Mouse (Mus musculus) Patski (cell line): ENCODE data around the gene Zeb2. TPM values are rescaled to one million over a fixed set of nuclear protein-coding genes. Genes with fewer than 3 reads are reported as not detected.
A peak's percentile ranks its signal among the peaks of the same experiment; 100 is the strongest.

Source experiments
- ATAC-seq: fragments of 100-300 bp; one replicate; pipeline ENCODE4 v1.8.0; 2021
- CTCF ChIA-PET: fragments of 350-600 bp; sonication (Branson Sonifier 250); formaldehyde crosslinking; loops from one replicate; lab custom pipeline; 2022; ENCODE audit warnings: inconsistent platforms; lab: Charles Lee
- POLR2A ChIA-PET: fragments of 350-600 bp; sonication (Branson Sonifier 250); formaldehyde crosslinking; loops from one replicate; lab custom pipeline; 2022; ENCODE audit warnings: antibody characterized with exemption, inconsistent platforms; lab: Charles Lee
- DNase-seq: peaks from one replicate; pipeline ENCODE4 v3.0.0-alpha.2; 2011; ENCODE audit warnings: low read depth, low spot score
- H3K27me3 ChIP-seq: fragments of 371-371 bp; one replicate; pipeline ENCODE4 v1.5.1; 2021
- CTCF ChIP-seq: fragments of 100-300 bp; IDR thresholded peaks from one replicate; pipeline ENCODE4 v1.5.1; 2021
- in situ Hi-C: fragments of 300-500 bp; cut with MboI; formaldehyde crosslinking; loops from 3 replicates; pipeline ENCODE4 v1.11.1; 2018; ENCODE audit warnings: low pct_unique_long_range_greater_than_20kb, mixed read lengths
- polyA plus RNA-seq: library from polyadenylated mRNA; unstranded; gene quantifications from one replicate; pipeline ENCODE4 v1.2.3, GENCODE M21; 2021

The Zeb2 gene
- polyA plus RNA-seq, 1 experiment from 2014 or later, result 19.8 TPM

- no peak for ATAC-seq
- no peak for TF ChIP-seq CTCF
- in situ Hi-C loops, result loop anchor here (5.0 kb wide), 1 partner anchor 139 kb away; no protein-coding TSS in a partner anchor
- DNase-seq, result no peak
- CTCF ChIA-PET, result interaction anchor here (1.7 kb wide), 1 partner anchor 71 kb away, joined by 4 read pairs; no protein-coding TSS in a partner anchor
- H3K27me3 ChIP-seq, result no peaks in the 10 kb centered on the region
- POLR2A ChIA-PET, result no interaction called here
Measured at GRCm38 (mm10) chr2:45105922-45106851, 11.0 kb downstream of the Zeb2 start.

GRCm38 (mm10) chr2:45105281-45105721 lies 11.9 kb downstream of the Zeb2 start:
- POLR2A ChIA-PET, result no interaction called here
- no peak for TF ChIP-seq CTCF
- CTCF ChIA-PET, result interaction anchor here (1.3 kb wide), 1 partner anchor 149 kb away, joined by 3 read pairs; no protein-coding TSS in a partner anchor
- ATAC-seq, result no peak
- in situ Hi-C loops, result loop anchor here (5.0 kb wide), 1 partner anchor 138 kb away; no protein-coding TSS in a partner anchor
- no peaks in the 10 kb centered on the region for H3K27me3 ChIP-seq
- no peak for DNase-seq

- POLR2A ChIA-PET, result no interaction called here
- in situ Hi-C loops, result loop anchor here (5.0 kb wide), 1 partner anchor 137 kb away; no protein-coding TSS in a partner anchor
- DNase-seq (no peak), ATAC-seq (no peak)
- no peak for TF ChIP-seq CTCF
- CTCF ChIA-PET, result interaction anchor here (1.3 kb wide), 1 partner anchor 148 kb away, joined by 3 read pairs; no protein-coding TSS in a partner anchor
- no peaks in the 10 kb centered on the region for H3K27me3 ChIP-seq
Measured at GRCm38 (mm10) chr2:45104511-45105055, 12.6 kb downstream of the Zeb2 start.

GRCm38 (mm10) chr2:45104066-45104465 lies 13.1 kb downstream of the Zeb2 start:
- TF ChIP-seq CTCF, result no peak
- in situ Hi-C loops, result no loop called here
- DNase-seq (no peak), ATAC-seq (no peak)
- POLR2A ChIA-PET, result interaction anchor here (0.7 kb wide), 1 partner anchor 8 kb away, joined by 3 read pairs; no protein-coding TSS in a partner anchor
- CTCF ChIA-PET, result no interaction called here
- no peaks in the 10 kb centered on the region for H3K27me3 ChIP-seq

- DNase-seq (no peak), ATAC-seq (peak; percentile 36)
- TF ChIP-seq CTCF, result no peak
- in situ Hi-C loops, result no loop called here
- H3K27me3 ChIP-seq, result no peaks in the 10 kb centered on the region
- ChIA-PET POLR2A (interaction anchor here (0.6 to 0.8 kb wide), 4 partner anchors 9 to 367 kb away, joined by 3 to 7 read pairs (median 3); no protein-coding TSS in a partner anchor), CTCF (interaction anchor here (0.5 to 2.0 kb wide), 2 partner anchors 35 to 1174 kb away, joined by 4 to 6 read pairs; no protein-coding TSS in a partner anchor)
Measured at GRCm38 (mm10) chr2:45103021-45103983, 13.9 kb downstream of the Zeb2 start.

- H3K27me3 ChIP-seq, result no peaks in the 10 kb centered on the region
- ChIA-PET POLR2A (interaction anchor here (0.7 kb wide), 1 partner anchor 9 kb away, joined by 3 read pairs; no protein-coding TSS in a partner anchor), CTCF (interaction anchor here (0.9 to 2.0 kb wide), 3 partner anchors 21 to 50 kb away, joined by 3 to 6 read pairs (median 5); no protein-coding TSS in a partner anchor)
- in situ Hi-C loops, result no loop called here
- TF ChIP-seq CTCF, result no peak
- DNase-seq, result no peak
- ATAC-seq, result no peak
Measured at GRCm38 (mm10) chr2:45102191-45102638, 15.0 kb downstream of the Zeb2 start.

GRCm38 (mm10) chr2:45101586-45101985 lies 15.6 kb downstream of the Zeb2 start:
- in situ Hi-C loops, result no loop called here
- no peaks in the 10 kb centered on the region for H3K27me3 ChIP-seq
- no peak for TF ChIP-seq CTCF
- POLR2A ChIA-PET, result interaction anchor here (0.7 kb wide), 1 partner anchor 8 kb away, joined by 3 read pairs; no protein-coding TSS in a partner anchor
- no peak for ATAC-seq
- DNase-seq, result no peak
- CTCF ChIA-PET, result interaction anchor here (0.9 to 2.0 kb wide), 6 partner anchors 14 to 1341 kb away, joined by 3 to 6 read pairs (median 4); no protein-coding TSS in a partner anchor

GRCm38 (mm10) chr2:45101040-45101439 lies 16.2 kb downstream of the Zeb2 start:
- ChIA-PET CTCF (interaction anchor here (0.9 to 1.6 kb wide), 4 partner anchors 15 to 1342 kb away, joined by 3 to 5 read pairs (median 4); no protein-coding TSS in a partner anchor), POLR2A (no interaction called here)
- no peaks in the 10 kb centered on the region for H3K27me3 ChIP-seq
- ATAC-seq (no peak), DNase-seq (no peak)
- no peak for TF ChIP-seq CTCF
- in situ Hi-C loops, result no loop called here

- ChIA-PET POLR2A (no interaction called here), CTCF (interaction anchor here (0.9 to 1.6 kb wide), 4 partner anchors 15 to 1342 kb away, joined by 3 to 5 read pairs (median 4); no protein-coding TSS in a partner anchor)
- TF ChIP-seq CTCF, result no peak
- ATAC-seq (no peak), DNase-seq (no peak)
- no peaks in the 10 kb centered on the region for H3K27me3 ChIP-seq
- in situ Hi-C loops, result no loop called here
Measured at GRCm38 (mm10) chr2:45100628-45101027, 16.6 kb downstream of the Zeb2 start.
